Mouse (Mus musculus) spleen, adult 2 months (tissue): ENCODE results near the gene Olfr19. TPM values are rescaled to one million over a fixed set of nuclear protein-coding genes. Genes with fewer than 3 reads are reported as not detected.
"Not testable (repeated sequence)": the region's sequence is repeated elsewhere in the genome, so short reads cannot be mapped to it uniquely, and the experiment has no call there.

ENCODE experiments used
- DNase-seq, 2 experiments: peaks; one replicate each; pipeline versions ENCODE4 v3.0.0 to v3.0.0-alpha.2; 2012 to 2021; ENCODE audit warnings: low spot score in 2 of 2, low read depth in 1 of 2
- H3K27ac ChIP-seq: fragments of 200-500 bp; 2 replicates; pipeline ENCODE4 v1.5.1; 2012; ENCODE audit warnings: low read length, inconsistent platforms; ENCODE audit not compliant: insufficient read depth
- H3K27me3 ChIP-seq: fragments of 200-500 bp; 2 replicates; pipeline ENCODE4 v1.6.1; 2012; ENCODE audit warnings: mild to moderate bottlenecking, moderate library complexity, low read length, inconsistent platforms; ENCODE audit not compliant: control insufficient read depth, insufficient read depth
- H3K36me3 ChIP-seq: fragments of 200-500 bp; 2 replicates; pipeline ENCODE4 v1.6.1; 2012; ENCODE audit warnings: mild to moderate bottlenecking, low read length, inconsistent platforms; ENCODE audit not compliant: control insufficient read depth, insufficient read depth
- H3K4me1 ChIP-seq: fragments of 200-500 bp; 2 replicates; pipeline ENCODE4 v1.6.1; 2011; ENCODE audit warnings: inconsistent platforms; ENCODE audit not compliant: control insufficient read depth, insufficient read depth, insufficient read length
- H3K4me3 ChIP-seq: fragments of 200-500 bp; 2 replicates; pipeline ENCODE4 v1.5.1; 2011; ENCODE audit warnings: mild to moderate bottlenecking, inconsistent platforms; ENCODE audit not compliant: insufficient read depth, insufficient read length; ENCODE audit errors: extremely low read depth
- CTCF ChIP-seq: fragments of 200-500 bp; IDR thresholded peaks from 2 replicates; pipeline ENCODE4 v1.5.1; 2011; ENCODE audit warnings: mild to moderate bottlenecking, inconsistent platforms; ENCODE audit not compliant: insufficient read depth, insufficient read length, insufficient replicate concordance; ENCODE audit errors: extremely low read depth
- POLR2A ChIP-seq: fragments of 200-500 bp; IDR thresholded peaks from 2 replicates; pipeline ENCODE4 v1.6.1; 2011; ENCODE audit warnings: low read depth, low read length, inconsistent platforms
- WGBS: fragments of 180-500 bp; shearing (Covaris S2); methylation state at CpG from one replicate; pipeline ENCODE4 v1.1.7; 2018; 5-methylcytosine and 5-hydroxymethylcytosine counted together
- polyA plus RNA-seq: library from polyadenylated mRNA; depleted of rRNA; stranded (reverse); fragments of >200 nt; gene quantifications from 2 replicates; pipeline ENCODE4 v1.2.3, GENCODE M21; 2012; rRNA removed

The Olfr19 gene
- polyA plus RNA-seq = not detected in 2 replicates

- no peak for TF ChIP-seq CTCF
- TF ChIP-seq POLR2A = no peak
- no peaks in the 10 kb centered on the region for H3K27me3 ChIP-seq
- H3K27ac ChIP-seq = no peak within 1 kb of the TSS
- H3K4me3 ChIP-seq = no peak within 1 kb of the TSS
- no peaks in the 10 kb centered on the region for H3K36me3 ChIP-seq
- H3K4me1 ChIP-seq = no peaks in the 10 kb centered on the region
- WGBS = 54% methylated on average over 2 of the region's 2 CpGs
- DNase-seq = no peak
Observed at GRCm38 (mm10) chr16:16676305-16676704, at the start of gene Olfr19. Gene Olfr19, minus strand, starts transcription at chr16:16676405.

DNA sequence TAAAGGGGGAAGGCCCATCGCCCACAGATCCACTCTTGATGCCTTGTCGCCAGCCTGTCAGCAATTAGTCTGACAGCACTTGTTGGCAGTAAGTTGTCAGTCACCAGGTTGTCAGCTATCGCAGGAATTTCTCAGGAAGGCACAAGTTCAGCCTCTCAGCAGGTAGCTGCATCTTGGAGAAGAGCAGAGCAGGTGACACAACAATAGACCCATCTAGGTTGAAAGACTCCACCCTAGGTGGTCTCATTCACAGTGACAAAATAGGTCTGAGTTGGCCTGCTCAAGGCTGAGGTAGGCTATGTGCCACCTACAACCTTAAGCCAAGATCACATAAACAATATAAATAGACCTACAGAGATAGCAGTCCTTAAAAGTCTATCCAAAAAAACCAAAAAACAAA lies 8.8 kb upstream of the Olfr19 start:
- Histone ChIP-seq H3K4me1 (no peaks in the 10 kb centered on the region), H3K27me3 (no peaks in the 10 kb centered on the region), H3K4me3 (no peak overlapping the region), H3K36me3 (no peaks in the 10 kb centered on the region), H3K27ac (no peak overlapping the region)
- WGBS = 70% methylated on average over 3 of the region's 3 CpGs
- TF ChIP-seq CTCF (no peak), POLR2A (no peak)
- DNase-seq = no peak

DNA sequence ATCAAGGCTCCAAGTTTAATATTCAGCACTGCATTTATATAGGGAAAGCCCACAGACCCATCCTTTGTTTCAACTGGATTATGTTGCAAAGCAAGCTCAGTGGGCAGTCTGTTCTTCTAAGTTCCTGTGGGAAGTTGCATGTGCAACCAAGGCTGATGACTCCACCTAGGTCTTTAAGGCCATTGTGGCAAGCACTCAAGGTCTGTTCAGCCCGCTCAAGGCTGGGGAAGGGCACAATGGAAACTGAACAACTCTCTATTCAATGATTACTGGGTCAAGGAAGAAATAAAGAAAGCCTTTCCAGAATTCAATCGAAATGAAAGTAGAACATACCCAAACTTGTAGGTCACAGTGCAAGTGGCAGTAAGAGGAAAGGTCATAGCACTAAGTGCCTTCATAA lies 7.8 kb upstream of the Olfr19 start:
- WGBS = 76% methylated on average over 2 of the region's 2 CpGs
- Histone ChIP-seq H3K27me3 (no peaks in the 10 kb centered on the region), H3K36me3 (no peaks in the 10 kb centered on the region), H3K4me1 (no peaks in the 10 kb centered on the region), H3K27ac (no peak overlapping the region), H3K4me3 (no peak overlapping the region)
- TF ChIP-seq POLR2A (no peak), CTCF (no peak)
- no peak for DNase-seq

GRCm38 (mm10) chr16:16664994-16665393 lies 11.2 kb downstream of the Olfr19 start:
- Histone ChIP-seq H3K4me1 (no peaks in the 10 kb centered on the region), H3K36me3 (no peaks in the 10 kb centered on the region), H3K4me3 (no peak overlapping the region), H3K27ac (no peak overlapping the region), H3K27me3 (no peaks in the 10 kb centered on the region)
- 81% methylated on average over 4 of the region's 4 CpGs for WGBS
- TF ChIP-seq CTCF (no peak), POLR2A (no peak)
- DNase-seq = no peak

DNA sequence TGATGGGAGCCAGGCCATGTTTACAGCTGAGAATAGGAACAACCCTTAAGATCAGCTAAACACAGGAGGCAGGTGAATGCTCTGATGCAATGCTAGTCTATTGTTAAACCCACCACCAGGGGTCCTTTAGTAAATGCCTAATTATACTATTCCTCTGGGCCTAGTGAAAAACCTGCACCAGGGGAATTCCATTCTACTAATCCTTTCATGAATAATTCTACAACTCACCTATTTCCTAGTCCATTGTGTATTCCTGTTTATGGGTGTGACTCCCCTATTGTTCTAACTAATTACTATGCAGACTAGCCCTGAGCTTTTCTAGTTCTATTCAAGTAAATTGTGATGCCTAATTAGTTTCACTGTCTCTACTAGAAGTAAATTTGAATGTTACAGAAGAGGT lies 11.7 kb downstream of the Olfr19 start:
- H3K27me3 ChIP-seq, DNase-seq, H3K4me3 ChIP-seq, H3K4me1 ChIP-seq, H3K27ac ChIP-seq, H3K36me3 ChIP-seq: not testable (repeated sequence)

- Histone ChIP-seq H3K4me1 (no peaks in the 10 kb centered on the region), H3K27ac (no peak overlapping the region)
Observed at GRCm38 (mm10) chr16:16645148-16645547, 31.1 kb downstream of the Olfr19 start.

DNA sequence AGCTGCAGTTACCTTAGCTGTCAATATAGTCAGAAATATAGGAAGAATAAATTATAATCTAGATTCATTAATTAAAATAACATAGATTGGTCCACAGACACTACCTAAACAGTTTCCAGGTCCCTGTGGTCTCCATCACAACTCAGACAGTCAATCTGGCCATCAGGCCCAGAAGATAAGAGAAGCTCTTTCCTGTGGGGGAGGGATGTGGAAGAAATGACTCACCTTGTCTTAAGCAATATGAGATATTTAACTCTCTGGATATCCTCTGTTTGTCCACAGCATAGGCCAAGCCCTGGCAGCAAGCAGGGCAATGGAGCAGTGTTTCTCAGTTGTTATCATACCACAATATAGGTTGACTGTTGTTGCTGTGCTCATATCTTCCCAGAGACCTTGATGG lies 42.5 kb downstream of the Olfr19 start:
- Histone ChIP-seq H3K27ac (no peak overlapping the region), H3K36me3 (no peaks in the 10 kb centered on the region), H3K4me1 (no peaks in the 10 kb centered on the region), H3K27me3 (no peaks in the 10 kb centered on the region), H3K4me3 (no peak overlapping the region)
- no peak for TF ChIP-seq CTCF
- TF ChIP-seq POLR2A = no peak
- no peak for DNase-seq

More at GRCm38 (mm10) chr16:16645148-16645547, 31.1 kb downstream of the Olfr19 start:
- WGBS = 17% methylated on average over 1 of the region's 1 CpGs
- TF ChIP-seq POLR2A (no peak), CTCF (no peak)
- no peaks in the 10 kb centered on the region for H3K36me3 ChIP-seq
- H3K4me3 ChIP-seq = no peak overlapping the region
- no peaks in the 10 kb centered on the region for H3K27me3 ChIP-seq
- no peak for DNase-seq

Other genes starting within 250 kb of the Olfr19 start
- gene Fgd4, start 75.9 kb downstream of the Olfr19 start, polyA plus RNA-seq = 0.43 and 0.58 TPM in 2 replicates
- not detected in 2 replicates for gene Spag6l, start 153.1 kb upstream of the Olfr19 start, polyA plus RNA-seq
- gene Igll1, start 187.6 kb upstream of the Olfr19 start, polyA plus RNA-seq = 0.25 TPM in 1 of 2 replicates, not detected in the other
- gene Top3b, start 194.3 kb upstream of the Olfr19 start, polyA plus RNA-seq = 63.3 and 65.7 TPM in 2 replicates
- gene Vpreb1, start 194.4 kb upstream of the Olfr19 start, polyA plus RNA-seq = 2.6 and 4.6 TPM in 2 replicates
- gene Ppm1f, start 220.1 kb upstream of the Olfr19 start, polyA plus RNA-seq = 10.1 and 11.3 TPM in 2 replicates